Mouse (Mus musculus) heart, embryonic 15.5 days (tissue): ENCODE measurements around the gene Bard1. TPM values are rescaled to one million over a fixed set of nuclear protein-coding genes. Genes with fewer than 3 reads are reported as not detected.
A peak's percentile ranks its signal among the peaks of the same experiment; 100 is the strongest.

Experiments
- ATAC-seq: fragments of 200-750 bp; cut with Nextera tagmentation; replicated peaks from 2 replicates; pipeline ENCODE4 v1.8.0; 2017; ENCODE audit warnings: low read depth, moderate TSS enrichment; ENCODE audit not compliant: insufficient number of reproducible peaks, insufficient read depth, low FRiP score
- H3K27ac ChIP-seq: fragments of 300-500 bp; sonication (generic); 2 replicates; pipeline ENCODE4 v1.5.1; 2015; ENCODE audit warnings: mild to moderate bottlenecking, inconsistent platforms
- H3K27me3 ChIP-seq: fragments of 300-500 bp; sonication (generic); 2 replicates; pipeline ENCODE4 v1.6.1; 2015; ENCODE audit warnings: inconsistent platforms
- H3K36me3 ChIP-seq: fragments of 300-500 bp; sonication (generic); 2 replicates; pipeline ENCODE4 v1.6.1; 2015; ENCODE audit warnings: mild to moderate bottlenecking, inconsistent platforms
- H3K4me1 ChIP-seq: fragments of 300-500 bp; sonication (generic); replicated peaks from 2 replicates; pipeline ENCODE4 v1.6.1; 2015; ENCODE audit warnings: inconsistent platforms
- H3K4me2 ChIP-seq: fragments of 300-500 bp; sonication (generic); 2 replicates; pipeline ENCODE4 v1.6.1; 2015; ENCODE audit warnings: inconsistent platforms, mild to moderate bottlenecking, moderate library complexity
- H3K4me3 ChIP-seq: fragments of 300-500 bp; sonication (generic); 2 replicates; pipeline ENCODE4 v1.5.1; 2015; ENCODE audit warnings: mild to moderate bottlenecking, inconsistent platforms
- H3K9ac ChIP-seq: fragments of 300-500 bp; sonication (generic); 2 replicates; pipeline ENCODE4 v1.6.1; 2015; ENCODE audit warnings: mild to moderate bottlenecking, inconsistent platforms
- H3K9me3 ChIP-seq: fragments of 300-500 bp; sonication (generic); replicated peaks from 2 replicates; pipeline ENCODE4 v1.6.1; 2016; ENCODE audit warnings: inconsistent platforms
- WGBS: fragments of 180-500 bp; shearing (Covaris S2); methylation state at CpG from one replicate; pipeline ENCODE4 v1.1.7; 2015; ENCODE audit warnings: mixed read lengths; 5-methylcytosine and 5-hydroxymethylcytosine counted together
- polyA plus RNA-seq: library from polyadenylated mRNA; unstranded; fragments of >200 nt; fragmentation: Nextera tagmentation; extraction: Ambion mirVana; gene quantifications from 2 replicates; pipeline ENCODE4 v1.2.1, GENCODE M21; 2015

Bard1 gene
- 1.6 and 1.8 TPM in 2 replicates for polyA plus RNA-seq

DNA sequence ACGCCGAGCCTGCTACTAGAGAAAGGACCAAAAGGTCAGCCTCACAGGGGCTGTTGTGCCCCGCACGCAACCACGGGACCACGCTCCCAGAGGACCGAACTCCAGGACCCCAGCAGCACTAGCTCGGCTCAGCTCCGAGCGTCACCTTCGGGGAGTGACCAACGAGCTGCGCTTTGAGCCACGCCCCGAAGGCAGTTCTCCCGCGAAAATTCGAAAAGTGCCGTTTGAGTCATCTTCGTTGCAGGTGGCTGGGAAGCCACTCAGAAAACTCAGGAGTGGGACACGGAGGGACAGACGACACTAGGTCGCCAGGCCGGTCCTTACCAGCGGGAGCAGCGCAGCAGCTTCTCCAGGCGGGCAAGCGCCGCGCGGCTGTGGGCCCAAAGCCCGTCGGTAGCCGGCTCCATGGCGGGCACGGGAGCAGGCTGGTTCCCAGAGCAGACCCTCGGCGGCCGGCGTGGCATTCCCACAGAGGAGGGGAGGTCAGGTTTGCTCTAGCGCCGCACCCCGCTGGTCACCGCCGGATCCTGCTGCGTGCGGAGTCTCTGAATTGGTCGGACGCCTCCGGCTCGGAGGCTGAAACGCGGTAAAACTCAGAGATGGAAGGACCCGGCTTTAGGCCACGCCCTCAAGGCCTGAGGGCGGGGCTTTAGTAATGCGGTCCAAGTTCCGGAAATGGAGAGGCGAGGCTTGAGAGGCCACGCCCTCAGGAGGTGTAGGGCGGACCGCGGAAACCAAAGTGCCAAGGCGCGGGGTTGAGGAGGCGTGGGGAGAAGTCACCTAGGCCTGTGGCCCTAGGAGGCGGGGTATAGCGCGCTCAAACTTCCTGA lies at the start of gene Bard1:
Bard1 (minus strand) TSS at position 803 of the 830 bp plus-strand sequence.
- H3K9ac ChIP-seq: peak within 1 kb of the TSS; percentile 79
- peak within 1 kb of the TSS; percentile 87 for H3K27ac ChIP-seq
- WGBS: under 1% methylated on average over 69 of the region's 69 CpGs
- H3K27me3 ChIP-seq: no peaks in the 10 kb centered on the region
- no peaks in the 10 kb centered on the region for H3K36me3 ChIP-seq
- peak within 1 kb of the TSS; percentile 88 for H3K4me3 ChIP-seq
- ATAC-seq: peak; percentile 97
- peak within 1 kb of the TSS; percentile 69 for H3K4me2 ChIP-seq
- peaks cover 20% of the 10 kb centered on the region for H3K4me1 ChIP-seq
- no peaks in the 10 kb centered on the region for H3K9me3 ChIP-seq

DNA sequence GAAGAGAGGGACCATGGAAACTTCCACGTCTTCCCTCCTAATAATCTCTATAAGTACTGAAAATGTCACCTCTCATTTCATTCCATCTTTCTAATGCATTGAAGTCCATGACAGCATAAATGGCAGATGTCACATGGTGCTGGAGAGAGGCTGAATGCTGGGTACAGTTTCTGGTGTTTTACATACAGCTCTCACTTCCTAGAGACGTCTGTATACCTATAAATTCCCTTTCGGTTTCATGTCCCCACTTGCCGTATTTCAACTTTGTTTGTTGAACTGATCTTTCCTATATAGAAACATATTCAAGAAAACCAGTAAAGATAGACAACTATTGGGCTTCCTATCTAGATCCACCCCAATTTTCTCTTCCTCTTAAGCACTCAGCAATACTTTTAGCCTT lies 24.2 kb upstream of the Bard1 start:
- WGBS: 77% methylated on average over 4 of the region's 4 CpGs
- Histone ChIP-seq H3K9ac (no peak overlapping the region), H3K4me2 (no peak overlapping the region), H3K4me1 (no peaks in the 10 kb centered on the region), H3K27me3 (no peaks in the 10 kb centered on the region), H3K4me3 (no peak overlapping the region), H3K9me3 (no peaks in the 10 kb centered on the region), H3K36me3 (no peaks in the 10 kb centered on the region), H3K27ac (no peak overlapping the region)
- no peak for ATAC-seq

DNA sequence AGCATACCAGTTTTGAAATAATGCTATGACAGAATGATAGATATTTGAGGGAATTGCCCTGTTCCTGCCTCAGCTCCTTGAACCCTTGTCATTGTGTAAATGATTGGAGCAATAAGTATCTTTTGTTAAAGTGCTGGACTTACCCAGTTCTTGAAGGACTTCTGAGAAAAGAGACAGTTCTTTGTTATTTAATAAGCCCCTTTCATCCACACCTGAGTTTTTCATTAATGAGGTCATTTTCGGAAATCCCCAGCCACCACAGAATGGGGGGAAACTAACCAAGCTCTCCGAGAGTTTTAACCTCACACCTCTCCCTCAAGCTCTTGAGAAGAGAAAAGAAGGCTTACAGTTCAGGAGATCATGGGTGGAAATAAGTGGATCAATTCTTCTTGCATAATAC lies 15.6 kb upstream of the Bard1 start:
- Histone ChIP-seq H3K9me3 (no peaks in the 10 kb centered on the region), H3K9ac (no peak overlapping the region), H3K4me3 (no peak overlapping the region), H3K36me3 (no peaks in the 10 kb centered on the region), H3K27me3 (no peaks in the 10 kb centered on the region), H3K4me2 (no peak overlapping the region), H3K27ac (no peak overlapping the region), H3K4me1 (no peaks in the 10 kb centered on the region)
- 79% methylated on average over 2 of the region's 2 CpGs for WGBS
- no peak for ATAC-seq

DNA sequence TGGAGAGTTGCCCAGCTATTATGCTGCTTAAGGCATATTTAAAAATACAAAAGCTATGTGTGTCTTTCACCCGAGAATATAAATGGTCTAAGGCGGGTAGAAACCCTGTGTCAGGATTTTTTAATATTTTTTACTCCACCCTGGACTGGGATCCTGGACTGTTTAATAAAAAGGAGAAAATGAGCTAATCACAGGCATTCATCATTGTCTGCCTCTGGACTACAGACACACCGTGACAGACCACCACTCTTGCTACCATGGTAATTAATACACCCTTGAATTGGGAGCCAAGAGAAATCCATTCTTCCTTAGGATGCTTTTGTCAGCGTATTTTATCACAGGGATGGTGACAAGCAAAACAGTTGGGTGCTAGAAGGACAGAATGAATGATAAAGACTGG lies 14.3 kb upstream of the Bard1 start:
- Histone ChIP-seq H3K4me2 (no peak overlapping the region), H3K27me3 (no peaks in the 10 kb centered on the region), H3K36me3 (no peaks in the 10 kb centered on the region), H3K4me3 (no peak overlapping the region), H3K4me1 (no peaks in the 10 kb centered on the region), H3K9ac (no peak overlapping the region), H3K27ac (no peak overlapping the region), H3K9me3 (no peaks in the 10 kb centered on the region)
- 69% methylated on average over 4 of the region's 4 CpGs for WGBS
- ATAC-seq: no peak

DNA sequence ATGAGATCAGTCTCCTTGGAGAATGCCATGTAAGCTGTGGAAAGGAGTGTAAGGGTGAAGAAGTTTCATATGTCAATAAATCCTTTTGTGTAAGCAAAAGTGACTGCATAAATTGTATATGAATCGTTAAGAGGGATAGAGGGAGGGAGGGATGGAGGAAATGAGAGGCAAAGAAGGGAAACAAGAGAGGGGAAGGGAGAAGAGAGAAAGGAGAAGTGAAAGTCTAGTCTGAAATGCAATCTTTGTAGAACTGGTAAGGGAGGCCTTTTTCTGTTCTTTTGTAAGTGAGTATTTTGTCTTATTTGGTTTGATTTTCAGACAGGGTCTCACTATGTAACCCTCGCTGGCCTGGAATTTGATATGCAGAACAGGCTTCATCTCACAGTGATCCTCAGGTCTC lies 12.8 kb upstream of the Bard1 start:
- Histone ChIP-seq H3K9ac (no peak overlapping the region), H3K36me3 (no peaks in the 10 kb centered on the region), H3K4me3 (no peak overlapping the region), H3K4me1 (no peaks in the 10 kb centered on the region), H3K27me3 (no peaks in the 10 kb centered on the region), H3K4me2 (no peak overlapping the region), H3K9me3 (no peaks in the 10 kb centered on the region), H3K27ac (no peak overlapping the region)
- WGBS: 79% methylated on average over 2 of the region's 2 CpGs
- no peak for ATAC-seq

DNA sequence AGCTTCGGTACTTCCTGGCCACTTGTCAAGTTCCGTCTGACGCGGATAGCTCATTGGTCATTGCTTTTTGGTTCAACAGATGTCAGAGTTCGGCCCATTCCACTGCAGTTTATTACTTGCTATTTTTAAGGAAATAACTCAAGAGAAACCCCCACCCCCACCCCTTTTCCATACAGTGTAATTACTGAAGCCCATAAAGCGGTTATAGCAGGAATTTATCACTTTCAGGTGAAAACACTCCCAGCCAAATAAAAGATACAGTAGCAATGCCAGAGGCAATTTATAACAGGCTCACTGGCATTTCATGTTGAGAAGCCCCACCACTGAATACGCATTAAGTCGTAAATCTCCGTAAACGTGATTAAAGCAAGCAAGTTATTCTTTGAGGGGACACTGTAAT lies 6.9 kb upstream of the Bard1 start:
- Histone ChIP-seq H3K27me3 (no peaks in the 10 kb centered on the region), H3K27ac (no peak overlapping the region), H3K4me3 (no peak overlapping the region), H3K36me3 (no peaks in the 10 kb centered on the region), H3K4me2 (no peak overlapping the region), H3K9me3 (no peaks in the 10 kb centered on the region), H3K4me1 (no peaks in the 10 kb centered on the region), H3K9ac (no peak overlapping the region)
- WGBS: 78% methylated on average over 10 of the region's 10 CpGs
- ATAC-seq: no peak

DNA sequence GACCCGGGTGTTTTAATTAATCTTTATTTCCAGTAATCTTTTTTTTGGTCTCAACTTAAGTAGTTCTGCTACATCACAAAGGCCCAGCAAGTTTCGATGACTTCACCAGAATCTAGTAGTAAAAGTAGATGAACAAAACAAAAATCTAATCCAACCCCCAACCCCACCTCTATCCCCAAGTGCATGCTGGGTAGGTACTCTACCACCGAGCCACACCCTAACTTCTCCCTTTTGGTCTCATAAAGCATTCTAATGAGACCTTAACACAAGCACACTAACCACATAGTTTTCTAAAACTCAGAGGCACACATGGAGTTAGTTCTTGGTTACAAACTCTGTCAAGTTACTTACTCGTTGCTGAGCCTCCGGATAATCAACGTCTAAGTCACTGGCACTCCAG lies 3.2 kb upstream of the Bard1 start:
- ATAC-seq: no peak

DNA sequence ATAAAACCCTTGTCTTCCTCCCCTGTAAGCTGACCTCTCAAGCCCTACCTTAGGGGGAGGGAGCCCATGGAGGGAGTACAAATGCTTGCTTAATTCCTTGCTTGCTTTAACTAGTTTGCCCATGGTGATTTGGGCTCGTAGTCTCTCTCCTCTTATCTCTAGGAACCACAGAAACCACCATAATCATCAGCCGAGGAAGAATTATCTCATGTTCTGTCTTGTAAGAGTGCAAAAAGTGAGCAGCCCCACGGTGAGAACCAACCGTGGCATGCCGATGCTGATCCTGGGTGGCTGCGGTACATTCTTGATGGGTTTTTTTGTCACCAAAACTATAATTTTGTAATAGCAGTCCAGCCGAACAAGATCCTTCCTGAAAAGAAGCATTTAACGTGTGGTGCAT lies 2.8 kb upstream of the Bard1 start:
- no peaks in the 10 kb centered on the region for H3K27me3 ChIP-seq
- WGBS: 81% methylated on average over 8 of the region's 8 CpGs
- H3K4me2 ChIP-seq: no peak overlapping the region
- H3K4me3 ChIP-seq: no peak overlapping the region
- H3K4me1 ChIP-seq: peaks cover 6% of the 10 kb centered on the region; the same call in 1 of the 2 replicates
- no peaks in the 10 kb centered on the region for H3K9me3 ChIP-seq
- no peaks in the 10 kb centered on the region for H3K36me3 ChIP-seq
- no peak for ATAC-seq
- H3K9ac ChIP-seq: no peak overlapping the region
- H3K27ac ChIP-seq: no peak overlapping the region

More for the DNA sequence above, 3.2 kb upstream of the Bard1 start:
- 88% methylated on average over 6 of the region's 6 CpGs for WGBS
- Histone ChIP-seq H3K4me3 (no peak overlapping the region), H3K9ac (no peak overlapping the region), H3K9me3 (no peaks in the 10 kb centered on the region), H3K27ac (no peak overlapping the region), H3K4me2 (no peak overlapping the region), H3K4me1 (peaks cover 6% of the 10 kb centered on the region; the same call in 1 of the 2 replicates), H3K36me3 (no peaks in the 10 kb centered on the region), H3K27me3 (no peaks in the 10 kb centered on the region)

DNA sequence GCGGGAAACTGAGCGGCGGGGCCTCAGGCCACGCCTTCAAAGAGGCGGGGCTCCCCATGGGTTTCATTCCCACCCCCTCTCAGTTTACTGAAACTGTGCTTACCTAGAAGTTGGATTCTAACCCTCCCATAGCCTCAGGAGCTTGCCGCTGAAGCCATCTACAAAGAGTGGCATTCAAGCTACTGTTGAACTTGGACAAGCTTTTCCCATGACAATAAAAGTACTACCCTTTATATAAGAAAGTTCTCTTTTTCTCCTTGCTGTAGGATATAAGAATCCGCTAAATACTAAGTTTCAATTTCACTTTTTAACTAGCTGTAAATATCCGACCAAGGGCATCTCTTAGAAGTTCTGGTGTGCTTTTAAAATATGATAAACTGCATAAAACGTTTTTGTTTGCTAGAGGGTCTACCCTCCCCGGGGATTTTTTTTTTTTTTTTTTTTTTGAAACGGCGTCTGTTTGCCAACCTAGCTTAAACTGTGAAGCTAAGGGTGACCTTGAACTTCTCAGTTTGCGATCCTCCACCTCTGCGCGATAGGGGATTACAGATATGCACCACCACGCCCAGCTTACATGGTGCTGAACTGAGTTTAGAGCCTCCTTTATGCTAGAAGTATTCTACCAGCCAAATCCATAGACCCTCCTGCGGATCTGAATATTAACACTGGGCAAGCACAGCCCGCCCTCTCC lies 373 bp upstream of the Bard1 start:
- Histone ChIP-seq H3K4me2 (peak overlapping the region; percentile 69), H3K27me3 (no peaks in the 10 kb centered on the region), H3K9me3 (no peaks in the 10 kb centered on the region), H3K4me3 (peak overlapping the region; percentile 88), H3K4me1 (peaks cover 20% of the 10 kb centered on the region), H3K27ac (peak overlapping the region; percentile 87), H3K9ac (peak overlapping the region; percentile 46; the same call in 1 of the 2 replicates), H3K36me3 (no peaks in the 10 kb centered on the region)
- no peak for ATAC-seq
- WGBS: 18% methylated on average over 18 of the region's 18 CpGs

DNA sequence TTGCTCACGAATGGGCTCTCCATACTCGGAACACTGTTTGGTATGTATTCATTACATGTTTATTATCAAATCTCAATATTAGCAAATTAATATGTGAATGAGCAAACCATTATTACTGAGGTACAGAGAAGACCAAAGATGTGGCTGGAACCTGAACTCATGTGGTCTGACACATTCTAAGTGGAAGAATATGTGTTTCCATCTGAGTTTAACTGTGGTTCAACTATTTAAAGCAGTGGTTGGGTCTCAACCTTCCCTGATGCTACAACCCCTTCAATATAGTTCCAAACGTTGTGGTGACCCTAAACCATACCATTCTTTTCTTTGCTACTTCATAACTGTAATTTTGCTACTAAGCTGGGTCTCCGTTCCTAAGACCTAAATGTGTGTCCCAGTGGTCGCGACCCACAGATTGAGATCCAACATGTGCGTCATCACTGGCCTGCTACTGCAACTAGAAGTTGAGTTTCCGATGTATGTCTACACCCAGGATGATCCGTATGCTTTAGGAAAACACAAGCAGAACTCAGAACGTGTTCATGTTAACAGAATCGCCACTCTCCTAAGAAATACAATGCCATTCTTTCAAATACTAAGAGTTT lies 1.5 kb downstream of the Bard1 start:
- no peaks in the 10 kb centered on the region for H3K27me3 ChIP-seq
- H3K4me1 ChIP-seq: peaks cover 20% of the 10 kb centered on the region
- H3K27ac ChIP-seq: 0 out of 2 replicates have a peak overlapping the region, but pooled peaks have one; percentile 65
- H3K36me3 ChIP-seq: no peaks in the 10 kb centered on the region
- no peak overlapping the region for H3K9ac ChIP-seq
- ATAC-seq: no peak
- peak overlapping the region; percentile 69 for H3K4me2 ChIP-seq
- WGBS: 45% methylated on average over 11 of the region's 11 CpGs
- H3K9me3 ChIP-seq: no peaks in the 10 kb centered on the region
- H3K4me3 ChIP-seq: peak overlapping the region; percentile 21

DNA sequence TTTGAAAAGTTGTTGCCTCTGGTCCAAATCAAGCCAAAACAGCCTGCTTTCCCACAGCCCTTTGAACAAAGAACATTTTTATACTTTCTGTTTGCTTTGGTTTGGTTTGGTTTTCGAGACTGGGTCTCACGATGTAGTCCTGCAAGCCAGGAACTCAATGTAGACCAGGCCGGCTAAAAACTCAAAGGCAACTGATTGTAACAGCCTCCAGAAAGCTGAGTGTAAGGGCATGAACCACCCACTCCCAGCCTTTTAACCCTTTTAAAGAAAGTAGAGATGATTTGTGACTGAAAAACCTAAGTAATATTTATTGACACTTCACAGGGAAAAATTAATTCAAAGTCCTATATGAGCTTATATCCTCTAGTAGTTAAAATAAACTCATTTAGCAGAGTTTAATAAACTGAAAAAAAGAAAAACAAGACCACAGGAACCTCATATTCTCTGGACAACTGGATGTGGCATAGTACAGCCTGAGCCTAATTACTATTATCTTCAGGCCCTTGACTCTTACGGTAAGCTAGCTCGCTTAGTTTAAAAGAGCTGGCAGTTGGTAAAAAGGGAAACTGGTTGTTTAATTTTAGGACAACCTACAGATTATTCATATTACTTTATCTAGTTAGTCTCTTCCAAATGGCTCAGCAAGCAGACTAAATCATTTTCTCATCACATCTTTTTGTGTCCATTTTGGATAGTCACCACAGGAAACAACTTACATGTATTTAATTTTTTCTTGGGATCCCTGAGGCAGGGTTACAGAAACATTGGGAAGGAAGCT lies 2.2 kb downstream of the Bard1 start:
- H3K27me3 ChIP-seq: no peaks in the 10 kb centered on the region
- H3K9me3 ChIP-seq: no peaks in the 10 kb centered on the region
- peaks cover 20% of the 10 kb centered on the region for H3K4me1 ChIP-seq
- H3K9ac ChIP-seq: no peak overlapping the region
- H3K27ac ChIP-seq: peak overlapping the region; percentile 65
- ATAC-seq: no peak
- 0 out of 2 replicates have a peak overlapping the region, but pooled peaks have one; percentile 1 for H3K4me3 ChIP-seq
- H3K36me3 ChIP-seq: no peaks in the 10 kb centered on the region
- WGBS: 58% methylated on average over 5 of the region's 5 CpGs
- H3K4me2 ChIP-seq: peak overlapping the region; percentile 21
